Mouse (Mus musculus) lung, embryonic 15.5 days (tissue): ENCODE results near the gene Mrpl23. TPM values are rescaled to one million over a fixed set of nuclear protein-coding genes. Genes with fewer than 3 reads are reported as not detected.

Experiments
- ATAC-seq: fragments of 200-750 bp; cut with Nextera tagmentation; 2 replicates; pipeline ENCODE4 v1.8.0; 2017; ENCODE audit warnings: moderate number of reproducible peaks, borderline replicate concordance; ENCODE audit not compliant: low FRiP score, low TSS enrichment; ENCODE audit errors: extremely low read depth
- H3K27ac ChIP-seq: fragments of 300-500 bp; sonication (generic); 2 replicates; pipeline ENCODE4 v1.5.1; 2015; ENCODE audit warnings: moderate library complexity, mild to moderate bottlenecking, inconsistent platforms
- H3K27me3 ChIP-seq: fragments of 300-500 bp; sonication (generic); 2 replicates; pipeline ENCODE4 v1.6.1; 2015; ENCODE audit warnings: inconsistent platforms
- H3K36me3 ChIP-seq: fragments of 300-500 bp; sonication (generic); 2 replicates; pipeline ENCODE4 v1.6.1; 2015; ENCODE audit warnings: inconsistent platforms
- H3K4me1 ChIP-seq: fragments of 300-500 bp; sonication (generic); 2 replicates; pipeline ENCODE4 v1.6.1; 2015; ENCODE audit warnings: inconsistent platforms
- H3K4me2 ChIP-seq: fragments of 300-500 bp; sonication (generic); 2 replicates; pipeline ENCODE4 v1.6.1; 2015; ENCODE audit warnings: inconsistent platforms, mild to moderate bottlenecking, moderate library complexity
- H3K4me3 ChIP-seq: fragments of 300-500 bp; sonication (generic); 2 replicates; pipeline ENCODE4 v1.5.1; 2015; ENCODE audit warnings: mild to moderate bottlenecking, inconsistent platforms
- H3K9ac ChIP-seq: fragments of 300-500 bp; sonication (generic); 2 replicates; pipeline ENCODE4 v1.6.1; 2015; ENCODE audit warnings: inconsistent platforms
- H3K9me3 ChIP-seq: fragments of 300-500 bp; sonication (generic); 2 replicates; pipeline ENCODE4 v1.6.1; 2016; ENCODE audit warnings: inconsistent platforms
- whole genome bisulfite sequencing: fragments of 180-500 bp; shearing (Covaris S2); methylation state at CpG from one replicate; pipeline ENCODE4 v1.1.7; 2015; 5-methylcytosine and 5-hydroxymethylcytosine counted together
- polyA plus RNA-seq: library from polyadenylated mRNA; unstranded; fragments of >200 nt; fragmentation: Nextera tagmentation; extraction: Ambion mirVana; gene quantifications from 2 replicates; pipeline ENCODE4 v1.2.1, GENCODE M21; 2015

The Mrpl23 gene
- polyA plus RNA-seq, 1 experiment from 2014 or later, result 22.8 TPM

GRCm38 (mm10) chr7:142523200-142523990, 9.1 kb upstream of the Mrpl23 start:
- Histone ChIP-seq H3K9ac (no peak overlapping the region), H3K27ac (peak overlapping the region; percentile 58), H3K36me3 (no peaks in the 10 kb centered on the region), H3K4me2 (no peak overlapping the region), H3K4me1 (peaks cover 52% of the 10 kb centered on the region), H3K4me3 (no peak overlapping the region), H3K9me3 (no peaks in the 10 kb centered on the region), H3K27me3 (no peaks in the 10 kb centered on the region)
- no peak for ATAC-seq
- 30% methylated on average over 17 of the region's 17 CpGs for WGBS

GRCm38 (mm10) chr7:142525342-142526178, 6.9 kb upstream of the Mrpl23 start:
- no peak overlapping the region for H3K4me3 ChIP-seq
- no peak overlapping the region for H3K4me2 ChIP-seq
- H3K36me3 ChIP-seq, result no peaks in the 10 kb centered on the region
- 31% methylated on average over 13 of the region's 13 CpGs for WGBS
- peaks cover 58% of the 10 kb centered on the region for H3K4me1 ChIP-seq
- H3K9me3 ChIP-seq, result no peaks in the 10 kb centered on the region
- no peaks in the 10 kb centered on the region for H3K27me3 ChIP-seq
- no peak overlapping the region for H3K9ac ChIP-seq
- peak overlapping the region; percentile 73 for H3K27ac ChIP-seq
- peak; percentile 60 for ATAC-seq

GRCm38 (mm10) chr7:142529350-142529749, 3.1 kb upstream of the Mrpl23 start:
- no peak overlapping the region for H3K9ac ChIP-seq
- H3K27ac ChIP-seq, result peak overlapping the region; percentile 30
- no peaks in the 10 kb centered on the region for H3K27me3 ChIP-seq
- peaks cover 63% of the 10 kb centered on the region for H3K4me1 ChIP-seq
- no peak for ATAC-seq
- 44% methylated on average over 10 of the region's 10 CpGs for WGBS
- no peak overlapping the region for H3K4me3 ChIP-seq
- no peak overlapping the region for H3K4me2 ChIP-seq
- H3K9me3 ChIP-seq, result no peaks in the 10 kb centered on the region
- H3K36me3 ChIP-seq, result no peaks in the 10 kb centered on the region

- H3K36me3 ChIP-seq, result peaks cover 3% of the 10 kb centered on the region; the same call in 1 of the 2 replicates
- H3K4me1 ChIP-seq, result peaks cover 63% of the 10 kb centered on the region
- H3K4me3 ChIP-seq, result no peak overlapping the region
- no peaks in the 10 kb centered on the region for H3K9me3 ChIP-seq
- ATAC-seq, result no peak
- peak overlapping the region; percentile 63; the same call in 1 of the 2 replicates for H3K4me2 ChIP-seq
- H3K27ac ChIP-seq, result peak overlapping the region; percentile 93
- no peaks in the 10 kb centered on the region for H3K27me3 ChIP-seq
- H3K9ac ChIP-seq, result no peak overlapping the region
- WGBS, result 63% methylated on average over 4 of the region's 4 CpGs
Observed at GRCm38 (mm10) chr7:142531973-142532521, 439 bp upstream of the Mrpl23 start.

GRCm38 (mm10) chr7:142533059-142533855, 771 bp downstream of the Mrpl23 start:
- 2% methylated on average over 43 of the region's 44 CpGs for WGBS
- H3K4me2 ChIP-seq, result peak overlapping the region; percentile 63
- H3K27ac ChIP-seq, result peak overlapping the region; percentile 93
- H3K9ac ChIP-seq, result peak overlapping the region; percentile 68
- peak overlapping the region; percentile 58 for H3K4me3 ChIP-seq
- peaks cover 3% of the 10 kb centered on the region; the same call in 1 of the 2 replicates for H3K36me3 ChIP-seq
- H3K27me3 ChIP-seq, result no peaks in the 10 kb centered on the region
- peak; percentile 81 for ATAC-seq
- peaks cover 57% of the 10 kb centered on the region for H3K4me1 ChIP-seq
- no peaks in the 10 kb centered on the region for H3K9me3 ChIP-seq

GRCm38 (mm10) chr7:142535116-142535515, 2.6 kb downstream of the Mrpl23 start:
- H3K27me3 ChIP-seq, result no peaks in the 10 kb centered on the region
- WGBS, result 42% methylated on average over 4 of the region's 4 CpGs
- H3K36me3 ChIP-seq, result peaks cover 3% of the 10 kb centered on the region; the same call in 1 of the 2 replicates
- H3K27ac ChIP-seq, result peak overlapping the region; percentile 93
- H3K9me3 ChIP-seq, result no peaks in the 10 kb centered on the region
- no peak overlapping the region for H3K4me3 ChIP-seq
- H3K4me2 ChIP-seq, result no peak overlapping the region; the same call in 1 of the 2 replicates
- H3K4me1 ChIP-seq, result peaks cover 63% of the 10 kb centered on the region
- H3K9ac ChIP-seq, result peak overlapping the region; percentile 2; the same call in 1 of the 2 replicates
- ATAC-seq, result no peak

GRCm38 (mm10) chr7:142535832-142536231, 3.3 kb downstream of the Mrpl23 start:
- WGBS, result 92% methylated on average over 5 of the region's 5 CpGs
- Histone ChIP-seq H3K36me3 (peaks cover 6% of the 10 kb centered on the region; the same call in 1 of the 2 replicates), H3K27ac (peak overlapping the region; percentile 93), H3K4me2 (no peak overlapping the region), H3K27me3 (no peaks in the 10 kb centered on the region), H3K4me3 (no peak overlapping the region), H3K9ac (0 out of 2 replicates have a peak overlapping the region, but pooled peaks have one; percentile 2), H3K9me3 (no peaks in the 10 kb centered on the region), H3K4me1 (peaks cover 67% of the 10 kb centered on the region)
- no peak for ATAC-seq

- no peak overlapping the region for H3K27ac ChIP-seq
- H3K4me2 ChIP-seq, result no peak overlapping the region
- no peak overlapping the region for H3K9ac ChIP-seq
- no peak overlapping the region for H3K4me3 ChIP-seq
- peaks cover 71% of the 10 kb centered on the region for H3K4me1 ChIP-seq
- no peaks in the 10 kb centered on the region for H3K9me3 ChIP-seq
- 70% methylated on average over 5 of the region's 5 CpGs for WGBS
- ATAC-seq, result no peak
- no peaks in the 10 kb centered on the region for H3K27me3 ChIP-seq
- H3K36me3 ChIP-seq, result peaks cover 7% of the 10 kb centered on the region; the same call in 1 of the 2 replicates
Observed at GRCm38 (mm10) chr7:142537181-142537580, 4.7 kb downstream of the Mrpl23 start.

- no peak overlapping the region for H3K4me2 ChIP-seq
- H3K27ac ChIP-seq, result peak overlapping the region; percentile 86
- peaks cover 7% of the 10 kb centered on the region; the same call in 1 of the 2 replicates for H3K36me3 ChIP-seq
- WGBS, result 11% methylated on average over 6 of the region's 6 CpGs
- no peaks in the 10 kb centered on the region for H3K27me3 ChIP-seq
- H3K9ac ChIP-seq, result no peak overlapping the region
- H3K4me3 ChIP-seq, result no peak overlapping the region
- ATAC-seq, result peak; percentile 60
- no peaks in the 10 kb centered on the region for H3K9me3 ChIP-seq
- H3K4me1 ChIP-seq, result peaks cover 72% of the 10 kb centered on the region
Observed at GRCm38 (mm10) chr7:142537879-142538278, 5.4 kb downstream of the Mrpl23 start.

GRCm38 (mm10) chr7:142538291-142538690, 5.8 kb downstream of the Mrpl23 start:
- Histone ChIP-seq H3K9ac (no peak overlapping the region), H3K27ac (peak overlapping the region; percentile 86), H3K4me3 (no peak overlapping the region), H3K4me2 (no peak overlapping the region), H3K9me3 (no peaks in the 10 kb centered on the region), H3K4me1 (peaks cover 74% of the 10 kb centered on the region), H3K27me3 (no peaks in the 10 kb centered on the region), H3K36me3 (peaks cover 7% of the 10 kb centered on the region; the same call in 1 of the 2 replicates)
- ATAC-seq, result no peak
- WGBS, result 16% methylated on average over 4 of the region's 4 CpGs

GRCm38 (mm10) chr7:142538766-142539165, 6.3 kb downstream of the Mrpl23 start:
- Histone ChIP-seq H3K4me3 (no peak overlapping the region), H3K36me3 (peaks cover 7% of the 10 kb centered on the region; the same call in 1 of the 2 replicates), H3K4me2 (no peak overlapping the region), H3K9ac (no peak overlapping the region), H3K27ac (peak overlapping the region; percentile 86), H3K9me3 (no peaks in the 10 kb centered on the region), H3K4me1 (peaks cover 70% of the 10 kb centered on the region), H3K27me3 (no peaks in the 10 kb centered on the region)
- no peak for ATAC-seq
- 19% methylated on average over 6 of the region's 6 CpGs for WGBS
